ENCODE assay signal across 8 mouse cellular contexts in genomic region chr17:24140845-24141424, GRCm38 (mm10). TPM values are rescaled to one million over a fixed set of nuclear protein-coding genes. Genes with fewer than 3 reads are reported as not detected.
A peak's percentile ranks its signal among the peaks of the same experiment; 100 is the strongest.
DNase-seq lines count a peak whose midpoint lies in the region; ATAC-seq and TF ChIP-seq lines count a peak whose summit lies in the region.

No protein-coding gene starts in this region.

- H3K36me3 ChIP-seq in heart, embryonic 13.5 days: no peaks in the 10 kb centered on the region
- no peaks in the 10 kb centered on the region for H3K36me3 ChIP-seq in intestine, embryonic 14.5 days (ENCODE audit: control insufficient read depth, insufficient read depth, low read length)
- 0 out of 2 replicates have a peak, but pooled peaks cover 9% of the 10 kb centered on the region for H3K36me3 ChIP-seq in liver, embryonic 15.5 days (replicated peaks)

- peaks cover 44% of the 10 kb centered on the region for H3K4me1 ChIP-seq in heart, embryonic 13.5 days
- H3K4me1 ChIP-seq in embryonic fibroblast, embryonic 13.5 days (ENCODE audit: control insufficient read depth, insufficient read depth, low read length): peaks cover 16% of the 10 kb centered on the region
- H3K4me1 ChIP-seq in intestine, embryonic 14.5 days (replicated peaks; ENCODE audit: control insufficient read depth, insufficient read depth, low read length): peaks cover 18% of the 10 kb centered on the region
- peaks cover 55% of the 10 kb centered on the region for H3K4me1 ChIP-seq in liver, embryonic 15.5 days (replicated peaks)

- H3K4me2 ChIP-seq in heart, embryonic 13.5 days: peak overlapping the region; percentile 88
- peak overlapping the region; percentile 70 for H3K4me2 ChIP-seq in intestine, embryonic 14.5 days (ENCODE audit: low read length)
- peak overlapping the region; percentile 77 for H3K4me2 ChIP-seq in liver, embryonic 15.5 days

- ATAC-seq in heart, embryonic 13.5 days (ENCODE audit: extremely low read depth, insufficient number of reproducible peaks, low FRiP score, low TSS enrichment): peak; percentile 20
- peak; percentile 61 for ATAC-seq in intestine, embryonic 14.5 days (replicated peaks; ENCODE audit: low FRiP score, low TSS enrichment, low read depth)
- ATAC-seq in liver, embryonic 15.5 days (ENCODE audit: insufficient read depth): peak; percentile 58

- TF ChIP-seq POLR2A in embryonic fibroblast, embryonic 13.5 days (IDR thresholded peaks at IDR 0.05; ENCODE audit: low read depth, low read length): 0 out of 2 replicates have a peak, but pooled peaks have one; percentile 28

- under 1% methylated on average over 42 of the region's 43 CpGs for WGBS in heart, embryonic 13.5 days
- under 1% methylated on average over 29 of the region's 43 CpGs for WGBS in intestine, embryonic 14.5 days
- under 1% methylated on average over 42 of the region's 43 CpGs for WGBS in liver, embryonic 15.5 days (ENCODE audit: insufficient replicate concordance)

- TF ChIP-seq CTCF in embryonic fibroblast, embryonic 13.5 days (IDR thresholded peaks at IDR 0.05; ENCODE audit: borderline replicate concordance, insufficient read depth, low read length): no peak

- no peak for DNase-seq in heart, adult 8-10 months (ENCODE audit: low spot score)
- peak; percentile 77 for DNase-seq in NIH3T3 (ENCODE audit: low read depth)
- DNase-seq in intestine, embryonic 14.5 days (ENCODE audit: low spot score): peak; percentile 73
- peak; percentile 19 for DNase-seq in retina, postnatal 1 day
- DNase-seq in B cell, adult 2 months: no peak

- H3K9ac ChIP-seq in heart, embryonic 13.5 days: peak overlapping the region; percentile 93
- H3K9ac ChIP-seq in intestine, embryonic 14.5 days (ENCODE audit: low read length): peak overlapping the region; percentile 86
- H3K9ac ChIP-seq in liver, embryonic 15.5 days: peak overlapping the region; percentile 96

- H3K4me3 ChIP-seq in heart, embryonic 13.5 days: peak overlapping the region; percentile 87
- peak overlapping the region; percentile 92 for H3K4me3 ChIP-seq in embryonic fibroblast, embryonic 13.5 days (ENCODE audit: insufficient read depth, low read length)
- peak overlapping the region; percentile 97 for H3K4me3 ChIP-seq in intestine, embryonic 14.5 days (ENCODE audit: low read depth, low read length)
- H3K4me3 ChIP-seq in liver, embryonic 15.5 days (replicated peaks): peak overlapping the region; percentile 99

- H3K27ac ChIP-seq in heart, embryonic 13.5 days (replicated peaks): peak overlapping the region; percentile 94
- H3K27ac ChIP-seq in embryonic fibroblast, embryonic 13.5 days (ENCODE audit: insufficient read depth, low read length): peak overlapping the region; percentile 55
- peak overlapping the region; percentile 81 for H3K27ac ChIP-seq in intestine, embryonic 14.5 days (ENCODE audit: low read depth)
- H3K27ac ChIP-seq in liver, embryonic 15.5 days (replicated peaks): peak overlapping the region; percentile 93

- no peaks in the 10 kb centered on the region for H3K9me3 ChIP-seq in heart, embryonic 13.5 days
- no peaks in the 10 kb centered on the region for H3K9me3 ChIP-seq in intestine, embryonic 14.5 days (ENCODE audit: control insufficient read depth, low read length)
- H3K9me3 ChIP-seq in liver, embryonic 15.5 days (replicated peaks): no peaks in the 10 kb centered on the region

- H3K27me3 ChIP-seq in heart, embryonic 13.5 days (replicated peaks): no peaks in the 10 kb centered on the region
- no peaks in the 10 kb centered on the region for H3K27me3 ChIP-seq in intestine, embryonic 14.5 days (replicated peaks; ENCODE audit: control insufficient read depth, insufficient read depth, low read length)
- no peaks in the 10 kb centered on the region for H3K27me3 ChIP-seq in liver, embryonic 15.5 days

RNA-seq across cellular contexts. Expression of gene Pdpk1, which starts 9.8 kb away (rescaled TPM):
- 30.7 and 35.1 TPM in 2 replicates for polyA plus RNA-seq in heart, embryonic 13.5 days (2015; fragmentation: Nextera tagmentation; extraction: Ambion mirVana)
- total RNA-seq in heart, adult 8-10 months (2022): 10 to 100 TPM; 38.3 to 46.0 (median 45.0) TPM
- polyA plus RNA-seq in embryonic fibroblast, embryonic 13.5 days (2011; ENCODE audit: insufficient read length, low read depth, missing spikeins): 42.6 and 48.9 TPM in 2 replicates
- polyA plus RNA-seq in intestine, embryonic 14.5 days (2014; fragmentation: Nextera tagmentation; extraction: Ambion mirVana): 35.3 and 39.2 TPM in 2 replicates
- 25.2 and 26.3 TPM in 2 replicates for polyA plus RNA-seq in liver, embryonic 15.5 days (2015; fragmentation: Nextera tagmentation; extraction: Ambion mirVana)

RNA-seq across cellular contexts. Expression of gene Amdhd2, which starts 22.6 kb away (rescaled TPM):
- 27.0 and 31.2 TPM in 2 replicates for polyA plus RNA-seq in heart, embryonic 13.5 days (2015; fragmentation: Nextera tagmentation; extraction: Ambion mirVana)
- total RNA-seq in heart, adult 8-10 months (2022): 10 to 100 TPM in 3 of 4 experiments, 1 to 10 TPM in 1; 9.4 to 12.4 (median 10.8) TPM
- polyA plus RNA-seq in embryonic fibroblast, embryonic 13.5 days (2011; ENCODE audit: insufficient read length, low read depth, missing spikeins): 26.6 and 31.7 TPM in 2 replicates
- 27.1 and 28.0 TPM in 2 replicates for polyA plus RNA-seq in intestine, embryonic 14.5 days (2014; fragmentation: Nextera tagmentation; extraction: Ambion mirVana)
- polyA plus RNA-seq in liver, embryonic 15.5 days (2015; fragmentation: Nextera tagmentation; extraction: Ambion mirVana): 21.4 and 23.6 TPM in 2 replicates

RNA-seq across cellular contexts. Expression of gene Atp6v0c, which starts 28.6 kb away (rescaled TPM):
- polyA plus RNA-seq in heart, embryonic 13.5 days (2015; fragmentation: Nextera tagmentation; extraction: Ambion mirVana): 544 and 567 TPM in 2 replicates
- 100 to 1,000 TPM; 224 to 240 (median 231) TPM for total RNA-seq in heart, adult 8-10 months (2022)
- 382 and 460 TPM in 2 replicates for polyA plus RNA-seq in embryonic fibroblast, embryonic 13.5 days (2011; ENCODE audit: insufficient read length, low read depth, missing spikeins)
- 556 and 564 TPM in 2 replicates for polyA plus RNA-seq in intestine, embryonic 14.5 days (2014; fragmentation: Nextera tagmentation; extraction: Ambion mirVana)
- polyA plus RNA-seq in liver, embryonic 15.5 days (2015; fragmentation: Nextera tagmentation; extraction: Ambion mirVana): 362 and 405 TPM in 2 replicates

Comparison
In these comparisons a context has a peak if more than half of its experiments do, and no peak if none do; other contexts are left out.
1. DNase-seq: peak in NIH3T3 (single experiment), intestine, embryonic 14.5 days (single experiment) and retina, postnatal 1 day (single experiment); none in heart, adult 8-10 months (single experiment) and B cell, adult 2 months (0 of 2).
2. Peak in every context shown above with its lines, with median percentiles within 50 percentile points of each other: ATAC-seq, H3K27ac ChIP-seq, H3K4me2 ChIP-seq, H3K4me3 ChIP-seq and H3K9ac ChIP-seq.